Mouse (Mus musculus) midbrain, embryonic 13.5 days (tissue): ENCODE data around the gene Galk1. TPM values are rescaled to one million over a fixed set of nuclear protein-coding genes. Genes with fewer than 3 reads are reported as not detected.

Experiments
- ATAC-seq: fragments of 200-750 bp; cut with Nextera tagmentation; 2 replicates; pipeline ENCODE4 v1.8.0; 2017; ENCODE audit warnings: mild to moderate bottlenecking, moderate TSS enrichment, moderate library complexity
- H3K27ac ChIP-seq: fragments of 300-500 bp; sonication (generic); 2 replicates; pipeline ENCODE4 v1.5.1; 2015; ENCODE audit warnings: inconsistent platforms, mild to moderate bottlenecking, moderate library complexity
- H3K27me3 ChIP-seq: fragments of 300-500 bp; sonication (generic); 2 replicates; pipeline ENCODE4 v1.6.1; 2015; ENCODE audit warnings: mild to moderate bottlenecking, inconsistent platforms
- H3K36me3 ChIP-seq: fragments of 300-500 bp; sonication (generic); 2 replicates; pipeline ENCODE4 v1.6.1; 2015; ENCODE audit warnings: mild to moderate bottlenecking, inconsistent platforms
- H3K4me1 ChIP-seq: fragments of 300-500 bp; sonication (generic); replicated peaks from 2 replicates; pipeline ENCODE4 v1.6.1; 2015; ENCODE audit warnings: inconsistent platforms
- H3K4me2 ChIP-seq: fragments of 300-500 bp; sonication (generic); replicated peaks from 2 replicates; pipeline ENCODE4 v1.6.1; 2015; ENCODE audit warnings: moderate library complexity, mild to moderate bottlenecking, inconsistent platforms
- H3K4me3 ChIP-seq: fragments of 300-500 bp; sonication (generic); replicated peaks from 2 replicates; pipeline ENCODE4 v1.5.1; 2015; ENCODE audit warnings: mild to moderate bottlenecking, inconsistent platforms
- H3K9ac ChIP-seq: fragments of 300-500 bp; sonication (generic); replicated peaks from 2 replicates; pipeline ENCODE4 v1.6.1; 2015; ENCODE audit warnings: mild to moderate bottlenecking, inconsistent platforms
- H3K9me3 ChIP-seq: fragments of 300-500 bp; sonication (generic); 2 replicates; pipeline ENCODE4 v1.6.1; 2016; ENCODE audit warnings: mild to moderate bottlenecking, inconsistent platforms
- WGBS: fragments of 180-500 bp; shearing (Covaris S2); methylation state at CpG from one replicate; pipeline ENCODE4 v1.1.7; 2015; 5-methylcytosine and 5-hydroxymethylcytosine counted together
- polyA plus RNA-seq: library from polyadenylated mRNA; unstranded; fragments of >200 nt; fragmentation: Nextera tagmentation; extraction: Ambion mirVana; gene quantifications from 2 replicates; pipeline ENCODE4 v1.2.1, GENCODE M21; 2015

Gene Galk1
- polyA plus RNA-seq, 1 experiment from 2014 or later = 58.9 TPM

DNA sequence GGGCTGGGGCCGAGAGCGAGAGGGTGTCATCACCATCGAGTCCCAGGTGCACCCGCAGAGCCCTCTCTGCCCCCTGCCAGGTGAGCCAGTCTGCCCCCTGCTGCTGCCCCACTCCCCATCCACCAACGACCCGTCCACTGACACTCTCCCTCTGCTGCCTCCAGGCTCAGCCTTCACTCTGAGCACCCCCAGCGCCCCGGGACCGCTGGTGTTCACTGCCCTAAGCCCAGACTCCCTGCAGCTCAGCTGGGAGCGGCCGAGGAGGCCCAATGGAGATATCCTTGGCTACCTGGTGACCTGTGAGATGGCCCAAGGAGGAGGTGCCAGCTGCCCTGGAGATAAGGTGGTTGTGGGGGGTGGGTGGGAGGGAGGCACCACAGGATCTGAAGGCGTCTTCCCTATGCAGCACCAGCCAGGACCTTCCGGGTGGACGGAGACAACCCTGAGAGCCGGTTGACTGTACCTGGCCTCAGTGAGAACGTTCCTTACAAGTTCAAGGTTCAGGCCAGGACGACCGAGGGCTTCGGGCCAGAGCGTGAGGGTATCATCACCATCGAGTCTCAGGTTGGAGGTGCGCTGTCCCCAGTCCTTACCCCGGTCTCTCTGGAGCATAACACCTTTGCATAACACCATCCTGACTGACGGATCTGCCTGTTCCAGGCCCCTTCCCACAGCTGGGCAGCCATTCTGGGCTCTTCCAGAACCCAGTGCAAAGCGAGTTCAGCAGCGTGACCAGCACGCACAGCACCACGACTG, 5.2 kb downstream of the Galk1 start:
- Histone ChIP-seq H3K9ac (no peak overlapping the region), H3K9me3 (no peaks in the 10 kb centered on the region), H3K27ac (no peak overlapping the region), H3K4me3 (no peak overlapping the region), H3K36me3 (peaks cover 4% of the 10 kb centered on the region; the same call in 1 of the 2 replicates), H3K4me1 (peaks cover 22% of the 10 kb centered on the region), H3K4me2 (no peak overlapping the region), H3K27me3 (0 out of 2 replicates have a peak, but pooled peaks cover 6% of the 10 kb centered on the region)
- no peak for ATAC-seq
- WGBS = 89% methylated on average over 28 of the region's 28 CpGs

DNA sequence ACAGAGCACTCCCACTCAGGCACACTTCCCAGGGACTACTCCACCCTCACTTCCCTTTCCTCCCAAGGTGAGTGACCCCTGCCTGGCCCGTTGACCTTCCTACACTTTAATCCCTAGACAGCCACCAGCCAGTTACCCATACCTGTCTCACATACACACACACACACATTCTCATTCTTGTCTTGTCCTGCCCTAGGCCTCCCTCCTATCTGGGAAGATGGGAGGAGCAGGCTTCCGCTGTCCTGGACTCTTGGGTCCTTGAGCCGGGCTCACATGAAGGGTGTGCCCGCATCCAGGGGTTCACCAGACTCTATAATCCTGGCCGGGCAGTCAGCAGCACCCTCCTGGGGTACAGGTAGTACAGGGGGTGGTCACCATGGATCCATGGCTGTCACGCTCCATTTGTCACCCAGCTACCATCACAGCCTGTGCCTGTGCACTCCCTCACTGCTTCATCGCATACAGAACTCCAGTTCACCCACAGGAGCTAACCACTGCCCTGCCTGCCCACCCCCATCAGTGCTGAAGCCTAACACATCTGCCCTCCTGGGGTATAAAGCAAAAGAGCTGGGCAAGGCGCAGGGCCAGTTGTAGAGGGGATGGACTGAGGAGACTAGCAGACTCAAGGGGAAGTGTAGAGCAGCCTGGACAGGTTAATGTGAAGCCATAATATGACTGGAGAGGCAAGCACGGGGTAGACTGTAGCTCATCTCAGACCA, 6.7 kb downstream of the Galk1 start:
- Histone ChIP-seq H3K4me1 (peaks cover 12% of the 10 kb centered on the region), H3K4me2 (peak overlapping the region; percentile 61), H3K27me3 (peaks cover 6% of the 10 kb centered on the region; the same call in 1 of the 2 replicates), H3K4me3 (no peak overlapping the region), H3K36me3 (peaks cover 4% of the 10 kb centered on the region; the same call in 1 of the 2 replicates), H3K9me3 (no peaks in the 10 kb centered on the region), H3K9ac (no peak overlapping the region), H3K27ac (no peak overlapping the region)
- no peak for ATAC-seq
- WGBS = 62% methylated on average over 9 of the region's 9 CpGs

DNA sequence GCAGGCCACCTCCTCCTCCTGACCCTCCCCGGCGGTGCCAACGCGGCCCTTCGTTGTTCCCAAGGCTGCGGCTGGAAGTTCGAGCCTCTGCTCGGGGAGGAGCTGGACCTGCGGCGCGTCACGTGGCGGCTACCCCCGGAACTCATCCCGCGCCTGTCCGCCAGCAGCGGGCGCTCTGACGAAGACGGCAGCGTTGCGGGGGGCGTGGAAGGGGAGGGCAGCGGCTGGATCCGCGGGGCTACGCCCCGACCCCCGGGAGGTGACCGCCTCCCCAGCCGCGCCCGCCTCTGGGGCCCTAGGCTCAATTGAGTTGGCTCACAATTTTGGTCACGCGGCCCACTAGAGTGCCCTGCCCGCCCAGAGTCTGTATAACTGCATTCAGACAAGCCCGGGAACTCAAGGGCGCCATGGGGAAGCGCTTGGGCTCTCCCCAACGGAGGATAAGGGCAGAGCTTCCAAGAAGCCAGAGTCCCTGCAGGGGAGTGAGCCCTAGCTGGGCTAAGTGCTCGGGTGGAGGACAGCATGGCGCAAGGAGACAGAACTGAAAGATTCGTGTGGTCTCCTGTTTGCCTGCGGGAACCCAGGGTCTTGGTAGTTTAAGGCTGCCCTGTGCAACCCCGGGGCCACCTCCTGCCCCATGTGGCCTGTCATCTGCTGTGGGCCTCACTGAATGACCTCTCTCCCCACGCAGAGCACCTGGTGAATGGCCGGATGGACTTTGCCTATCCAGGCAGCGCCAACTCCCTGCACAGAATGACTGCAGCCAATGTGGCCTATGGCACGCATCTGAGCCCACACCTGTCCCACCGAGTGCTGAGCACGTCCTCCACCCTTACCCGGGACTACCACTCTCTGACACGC, 7.4 kb downstream of the Galk1 start:
- peak overlapping the region; percentile 32 for H3K4me3 ChIP-seq
- H3K9ac ChIP-seq = peak overlapping the region; percentile 56
- H3K27me3 ChIP-seq = peaks cover 6% of the 10 kb centered on the region; the same call in 1 of the 2 replicates
- H3K4me1 ChIP-seq = peaks cover 19% of the 10 kb centered on the region
- no peaks in the 10 kb centered on the region for H3K9me3 ChIP-seq
- peaks cover 4% of the 10 kb centered on the region; the same call in 1 of the 2 replicates for H3K36me3 ChIP-seq
- H3K27ac ChIP-seq = no peak overlapping the region; the same call in 1 of the 2 replicates
- H3K4me2 ChIP-seq = peak overlapping the region; percentile 61
- peak; percentile 49 for ATAC-seq
- 7% methylated on average over 54 of the region's 54 CpGs for WGBS

DNA sequence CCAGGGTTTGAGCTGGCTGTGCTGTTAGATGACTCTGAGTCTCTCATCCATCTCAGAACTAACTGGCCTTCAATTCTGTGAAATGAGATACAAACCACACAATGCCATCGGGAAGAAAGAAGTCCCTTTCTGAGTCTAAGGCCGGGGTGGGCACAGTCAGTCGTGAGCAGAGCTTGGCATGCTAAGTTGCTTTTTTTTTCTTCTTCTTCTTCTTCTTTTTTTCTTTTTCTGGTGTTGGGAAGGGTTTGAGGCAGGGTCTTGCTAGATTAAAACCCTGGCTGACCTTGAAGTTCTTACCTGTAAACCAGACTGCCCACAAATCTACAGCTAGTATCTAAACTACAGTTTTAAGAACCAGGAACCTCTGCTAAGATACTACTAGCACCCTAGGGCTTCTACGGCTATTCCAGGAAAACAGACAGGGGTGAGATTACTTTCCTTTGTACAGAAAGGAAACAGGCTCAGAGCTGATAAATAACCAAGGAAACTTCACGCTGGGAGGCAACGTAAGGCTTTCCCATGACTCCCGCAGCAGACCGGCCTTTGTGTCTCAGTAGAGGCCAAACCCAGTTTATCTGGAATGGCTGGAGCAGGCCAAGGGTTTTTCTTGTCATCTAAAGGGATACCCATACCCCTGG, 8.2 kb downstream of the Galk1 start:
- Histone ChIP-seq H3K9me3 (no peaks in the 10 kb centered on the region), H3K9ac (peak overlapping the region; percentile 56), H3K4me3 (peak overlapping the region; percentile 32), H3K4me2 (peak overlapping the region; percentile 61), H3K4me1 (peaks cover 19% of the 10 kb centered on the region), H3K27ac (no peak overlapping the region), H3K27me3 (peaks cover 6% of the 10 kb centered on the region; the same call in 1 of the 2 replicates), H3K36me3 (peaks cover 2% of the 10 kb centered on the region; the same call in 1 of the 2 replicates)
- WGBS = 39% methylated on average over 8 of the region's 8 CpGs
- no peak for ATAC-seq

DNA sequence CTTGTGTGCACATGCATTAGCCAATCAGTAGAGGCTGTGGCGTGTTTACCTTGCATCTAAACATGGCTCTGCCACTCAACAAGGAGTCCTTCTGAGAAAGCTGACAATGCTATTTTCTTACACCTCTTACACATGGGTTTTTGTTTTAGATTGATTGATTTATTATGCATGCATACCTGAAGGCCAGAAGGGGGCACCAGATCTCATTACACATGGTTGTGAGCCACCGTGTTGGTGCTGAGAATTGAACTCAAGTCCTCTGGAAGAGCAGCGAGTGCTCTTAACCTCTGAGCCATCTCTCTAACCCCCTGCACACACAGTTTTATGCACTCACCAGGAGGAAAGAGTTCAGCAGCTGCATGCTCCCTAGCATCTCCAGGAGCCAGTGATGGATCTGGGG, 9.6 kb downstream of the Galk1 start:
- H3K9ac ChIP-seq = no peak overlapping the region
- no peak overlapping the region for H3K4me3 ChIP-seq
- no peaks in the 10 kb centered on the region for H3K9me3 ChIP-seq
- H3K4me1 ChIP-seq = peaks cover 19% of the 10 kb centered on the region
- H3K36me3 ChIP-seq = no peaks in the 10 kb centered on the region; the same call in 1 of the 2 replicates
- no peak overlapping the region for H3K4me2 ChIP-seq
- peaks cover 10% of the 10 kb centered on the region; the same call in 1 of the 2 replicates for H3K27me3 ChIP-seq
- WGBS = 92% methylated on average over 3 of the region's 3 CpGs
- ATAC-seq = no peak
- no peak overlapping the region for H3K27ac ChIP-seq

DNA sequence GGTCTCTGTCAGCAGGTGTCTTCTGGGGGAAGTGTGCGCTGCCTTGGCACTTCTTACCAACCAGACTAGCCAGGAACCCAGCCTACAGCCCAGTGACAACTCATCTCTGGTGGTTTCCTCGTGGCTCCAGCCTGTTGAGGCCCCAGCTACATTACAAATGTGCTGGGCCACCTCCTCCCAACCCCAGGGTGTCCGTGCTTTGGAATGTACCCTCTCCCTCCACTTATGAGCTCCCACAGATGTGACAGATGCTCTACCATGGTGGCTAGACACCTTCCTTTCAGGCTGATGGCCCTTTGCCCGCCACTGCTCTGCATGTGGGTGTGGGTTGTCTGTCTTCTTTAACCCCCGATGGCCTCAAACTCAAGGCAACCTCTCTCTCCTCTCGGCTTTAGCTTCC, 10.8 kb downstream of the Galk1 start:
- Histone ChIP-seq H3K4me3 (no peak overlapping the region), H3K27me3 (peaks cover 10% of the 10 kb centered on the region; the same call in 1 of the 2 replicates), H3K4me2 (no peak overlapping the region), H3K36me3 (no peaks in the 10 kb centered on the region), H3K9me3 (no peaks in the 10 kb centered on the region), H3K27ac (no peak overlapping the region), H3K9ac (no peak overlapping the region), H3K4me1 (peaks cover 19% of the 10 kb centered on the region)
- 75% methylated on average over 6 of the region's 6 CpGs for WGBS
- no peak for ATAC-seq

DNA sequence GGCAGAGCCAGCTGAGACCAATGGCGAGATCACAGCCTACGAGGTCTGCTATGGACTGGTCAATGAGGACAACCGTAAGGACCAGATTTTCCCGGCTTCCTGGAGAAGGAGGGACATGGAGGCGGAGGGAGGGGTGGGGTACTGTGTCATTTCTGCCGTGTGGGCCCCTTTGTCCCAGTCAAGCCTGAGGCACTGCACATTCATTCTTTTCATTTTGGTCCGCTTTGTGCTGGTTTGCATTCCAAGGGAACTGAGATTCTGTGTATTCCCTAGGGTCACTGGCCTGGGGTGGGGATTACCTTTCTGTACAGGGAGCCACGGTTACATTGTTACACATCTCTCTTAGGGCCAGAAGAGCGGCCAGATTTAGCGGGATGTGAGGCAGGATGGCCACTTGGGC, 11.9 kb downstream of the Galk1 start:
- Histone ChIP-seq H3K4me1 (peaks cover 19% of the 10 kb centered on the region), H3K4me2 (no peak overlapping the region), H3K27me3 (peaks cover 7% of the 10 kb centered on the region; the same call in 1 of the 2 replicates), H3K9ac (no peak overlapping the region), H3K27ac (no peak overlapping the region), H3K9me3 (no peaks in the 10 kb centered on the region), H3K36me3 (no peaks in the 10 kb centered on the region), H3K4me3 (no peak overlapping the region)
- 31% methylated on average over 10 of the region's 10 CpGs for WGBS
- peak; percentile 24; the same call in 1 of the 2 replicates for ATAC-seq

DNA sequence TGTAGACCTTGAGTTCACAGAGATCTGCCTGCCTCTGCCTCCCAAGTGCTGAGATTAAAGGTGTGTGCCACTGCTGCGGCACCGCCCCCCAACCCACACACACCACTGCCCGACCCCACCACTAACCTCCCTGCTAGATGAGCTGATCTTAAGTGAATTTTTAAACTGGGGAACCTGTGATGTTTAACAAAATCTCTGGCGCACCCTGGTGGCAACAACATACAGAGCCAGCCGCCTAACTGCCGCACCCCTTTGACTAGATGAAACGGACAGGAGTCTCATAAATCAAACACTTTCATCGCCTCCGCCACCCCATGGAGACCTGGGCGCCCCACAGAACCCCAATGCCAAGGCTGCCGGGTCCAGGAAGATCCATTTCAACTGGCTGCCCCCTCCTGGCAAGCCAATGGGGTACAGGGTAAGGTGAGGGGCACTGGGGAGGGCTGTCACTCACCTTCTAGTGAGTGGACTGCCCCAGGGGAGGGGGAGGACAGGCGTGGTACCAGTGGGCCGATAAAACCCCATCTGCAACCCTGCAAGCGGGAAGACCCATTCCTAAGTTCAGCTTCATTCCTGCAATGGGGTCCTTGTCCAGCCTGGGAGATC, 12.9 kb downstream of the Galk1 start:
- WGBS = 18% methylated on average over 14 of the region's 14 CpGs
- Histone ChIP-seq H3K27ac (no peak overlapping the region), H3K4me3 (no peak overlapping the region), H3K4me1 (peaks cover 9% of the 10 kb centered on the region), H3K9me3 (no peaks in the 10 kb centered on the region), H3K9ac (no peak overlapping the region), H3K36me3 (no peaks in the 10 kb centered on the region), H3K4me2 (0 out of 2 replicates have a peak overlapping the region, but pooled peaks have one; percentile 9), H3K27me3 (peaks cover 3% of the 10 kb centered on the region; the same call in 1 of the 2 replicates)
- ATAC-seq = no peak

DNA sequence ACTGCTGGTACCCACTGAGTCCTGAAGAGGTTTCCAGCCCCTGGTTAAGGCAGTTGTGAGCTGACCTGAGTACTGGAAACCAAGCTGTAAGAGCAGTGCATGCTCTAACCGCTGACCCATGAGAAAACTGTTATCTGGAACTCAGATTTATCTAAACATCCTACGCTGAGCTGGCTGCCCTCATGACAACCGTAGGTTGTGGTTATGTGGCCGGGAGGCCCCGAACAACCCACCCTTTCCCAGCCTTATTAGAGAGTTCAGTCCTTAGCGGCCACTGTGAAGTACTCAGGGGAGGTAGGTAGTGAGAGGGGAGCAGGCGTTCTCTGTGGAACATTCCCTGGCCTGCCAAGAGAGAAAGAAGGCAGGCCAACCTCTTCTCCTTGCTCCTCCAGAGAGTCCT, 13.5 kb downstream of the Galk1 start:
- Histone ChIP-seq H3K4me3 (no peak overlapping the region), H3K27ac (no peak overlapping the region), H3K9ac (no peak overlapping the region), H3K4me1 (peaks cover 7% of the 10 kb centered on the region), H3K27me3 (peaks cover 3% of the 10 kb centered on the region; the same call in 1 of the 2 replicates), H3K9me3 (no peaks in the 10 kb centered on the region), H3K36me3 (no peaks in the 10 kb centered on the region), H3K4me2 (no peak overlapping the region)
- WGBS = 82% methylated on average over 7 of the region's 7 CpGs
- no peak for ATAC-seq

DNA sequence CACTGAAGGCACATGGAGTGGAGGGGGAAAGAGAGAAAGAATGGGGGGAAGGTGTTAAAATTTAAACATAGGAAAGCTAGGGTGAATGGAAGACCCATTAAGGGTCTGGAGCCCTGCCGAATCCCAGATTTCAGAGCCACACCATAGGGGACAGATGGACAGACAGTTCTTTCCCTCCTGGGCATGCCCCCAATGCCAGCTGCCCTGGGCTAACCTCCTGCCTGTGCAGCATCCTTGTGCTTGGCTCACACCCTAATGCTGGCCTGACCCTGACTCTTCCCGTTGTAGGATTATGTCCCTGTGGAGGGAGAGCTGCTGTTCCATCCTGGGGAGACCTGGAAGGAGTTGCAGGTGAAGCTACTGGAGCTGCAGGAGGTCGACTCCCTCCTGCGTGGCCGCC, 14.9 kb downstream of the Galk1 start:
- no peaks in the 10 kb centered on the region for H3K9me3 ChIP-seq
- no peak for ATAC-seq
- WGBS = 69% methylated on average over 5 of the region's 5 CpGs
- H3K27me3 ChIP-seq = peaks cover 3% of the 10 kb centered on the region; the same call in 1 of the 2 replicates
- no peak overlapping the region for H3K4me3 ChIP-seq
- H3K9ac ChIP-seq = no peak overlapping the region
- no peaks in the 10 kb centered on the region for H3K36me3 ChIP-seq
- peaks cover 7% of the 10 kb centered on the region for H3K4me1 ChIP-seq
- no peak overlapping the region for H3K27ac ChIP-seq
- H3K4me2 ChIP-seq = no peak overlapping the region

DNA sequence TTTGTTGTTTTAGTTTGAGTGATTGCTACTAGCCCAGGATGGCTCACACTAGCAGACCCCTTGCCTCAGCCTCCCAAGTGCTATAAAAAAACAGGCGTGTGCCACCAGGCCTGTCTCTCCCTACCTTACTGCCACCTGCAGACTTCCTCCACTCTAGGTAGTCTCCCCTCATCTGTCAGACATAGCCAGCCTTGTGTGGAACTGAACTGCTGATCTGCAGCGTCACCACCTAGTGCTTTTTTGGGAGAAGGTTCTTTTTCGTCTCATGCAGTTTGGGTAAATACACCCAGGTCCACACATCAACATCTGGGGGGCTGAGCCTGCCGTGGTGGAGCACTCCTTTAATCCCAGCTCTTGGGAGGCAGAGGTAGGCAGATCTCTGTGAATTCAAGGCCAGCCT, 15.5 kb downstream of the Galk1 start:
- ATAC-seq = no peak
- no peak overlapping the region for H3K9ac ChIP-seq
- no peak overlapping the region for H3K4me2 ChIP-seq
- 78% methylated on average over 4 of the region's 4 CpGs for WGBS
- no peak overlapping the region for H3K4me3 ChIP-seq
- H3K27me3 ChIP-seq = peaks cover 3% of the 10 kb centered on the region; the same call in 1 of the 2 replicates
- no peaks in the 10 kb centered on the region for H3K9me3 ChIP-seq
- H3K4me1 ChIP-seq = peaks cover 7% of the 10 kb centered on the region
- no peak overlapping the region for H3K27ac ChIP-seq
- no peaks in the 10 kb centered on the region for H3K36me3 ChIP-seq
